Mouse (Mus musculus) hindbrain, embryonic 16.5 days (tissue): ENCODE measurements around the gene Prkag2. TPM values are rescaled to one million over a fixed set of nuclear protein-coding genes. Genes with fewer than 3 reads are reported as not detected.

Source experiments
- ATAC-seq: fragments of 200-750 bp; cut with Nextera tagmentation; 2 replicates; pipeline ENCODE4 v1.8.0; 2017; ENCODE audit warnings: moderate TSS enrichment, moderate library complexity
- H3K27ac ChIP-seq: fragments of 300-500 bp; sonication (generic); 2 replicates; pipeline ENCODE4 v1.5.1; 2014; ENCODE audit warnings: low read depth, mild to moderate bottlenecking, control low read depth, low read length, moderate library complexity
- H3K27me3 ChIP-seq: fragments of 300-500 bp; sonication (generic); replicated peaks from 2 replicates; pipeline ENCODE4 v1.6.1; 2014; ENCODE audit warnings: low read length; ENCODE audit not compliant: control insufficient read depth, insufficient read depth
- H3K36me3 ChIP-seq: fragments of 300-500 bp; sonication (generic); 2 replicates; pipeline ENCODE4 v1.6.1; 2014; ENCODE audit warnings: mild to moderate bottlenecking, low read length, moderate library complexity, mixed read lengths; ENCODE audit not compliant: control insufficient read depth, insufficient read depth
- H3K4me1 ChIP-seq: fragments of 300-500 bp; sonication (generic); 2 replicates; pipeline ENCODE4 v1.6.1; 2014; ENCODE audit warnings: low read depth, low read length; ENCODE audit not compliant: control insufficient read depth, insufficient read depth
- H3K4me2 ChIP-seq: fragments of 300-500 bp; sonication (generic); 2 replicates; pipeline ENCODE4 v1.6.1; 2014; ENCODE audit warnings: mild to moderate bottlenecking, low read length, control low read depth, moderate library complexity
- H3K4me3 ChIP-seq: fragments of 300-500 bp; sonication (generic); 2 replicates; pipeline ENCODE4 v1.5.1; 2014; ENCODE audit warnings: mild to moderate bottlenecking, low read length, control low read depth, moderate library complexity
- H3K9ac ChIP-seq: fragments of 300-500 bp; sonication (generic); 2 replicates; pipeline ENCODE4 v1.6.1; 2014; ENCODE audit warnings: low read depth, mild to moderate bottlenecking, control low read depth, low read length, moderate library complexity
- H3K9me3 ChIP-seq: fragments of 300-500 bp; sonication (generic); 2 replicates; pipeline ENCODE4 v1.6.1; 2014; ENCODE audit warnings: mild to moderate bottlenecking, low read length, moderate library complexity; ENCODE audit not compliant: control insufficient read depth
- WGBS: fragments of 180-500 bp; shearing (Covaris S2); extraction: QIAGEN DNeasy Blood & Tissue Kit; methylation state at CpG from one replicate; pipeline ENCODE4 v1.1.7; 2014; 5-methylcytosine and 5-hydroxymethylcytosine counted together
- polyA plus RNA-seq: library from polyadenylated mRNA; unstranded; fragments of >200 nt; fragmentation: Nextera tagmentation; extraction: Ambion mirVana; gene quantifications from 2 replicates; pipeline ENCODE4 v1.2.1, GENCODE M21; 2015

Prkag2 gene
- polyA plus RNA-seq, 1 experiment from 2014 or later = 111 TPM

- Histone ChIP-seq H3K36me3 (peaks cover 6% of the 10 kb centered on the region), H3K4me1 (peaks cover 18% of the 10 kb centered on the region), H3K27me3 (no peaks in the 10 kb centered on the region), H3K4me3 (no peak overlapping the region), H3K9me3 (no peaks in the 10 kb centered on the region), H3K9ac (no peak overlapping the region), H3K4me2 (no peak overlapping the region), H3K27ac (no peak overlapping the region)
- no peak for ATAC-seq
- WGBS = 88% methylated on average over 4 of the region's 4 CpGs
Measured at GRCm38 (mm10) chr5:24904001-24904400, 196.4 kb downstream of the Prkag2 start.

DNA sequence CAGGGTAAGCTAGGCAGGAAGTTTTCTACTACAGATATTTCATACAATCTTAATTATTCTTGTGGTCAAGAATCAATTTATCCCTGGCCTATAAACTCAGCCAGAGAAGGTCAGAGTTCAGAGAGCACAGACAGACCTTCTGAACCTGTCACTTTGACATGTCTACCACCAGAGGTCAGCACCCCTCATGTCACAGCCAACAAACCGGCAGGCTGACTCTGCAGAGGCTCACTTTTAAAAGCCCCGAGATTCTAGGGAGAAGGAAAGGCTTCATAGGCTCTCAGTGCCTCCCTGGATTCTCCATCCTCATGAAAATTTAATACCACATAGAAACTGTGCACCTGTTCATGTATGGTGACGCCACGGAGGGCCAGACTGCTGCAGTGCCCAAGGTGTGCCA lies 197.6 kb downstream of the Prkag2 start:
- 28% methylated on average over 4 of the region's 4 CpGs for WGBS
- no peak overlapping the region for H3K27ac ChIP-seq
- no peak for ATAC-seq
- H3K4me3 ChIP-seq = no peak overlapping the region
- no peak overlapping the region for H3K4me2 ChIP-seq
- no peaks in the 10 kb centered on the region for H3K9me3 ChIP-seq
- no peak overlapping the region for H3K9ac ChIP-seq
- peaks cover 18% of the 10 kb centered on the region for H3K4me1 ChIP-seq
- H3K36me3 ChIP-seq = peaks cover 6% of the 10 kb centered on the region
- no peaks in the 10 kb centered on the region for H3K27me3 ChIP-seq

GRCm38 (mm10) chr5:24895606-24896005 lies 204.8 kb downstream of the Prkag2 start:
- H3K9ac ChIP-seq = no peak overlapping the region
- no peak for ATAC-seq
- H3K9me3 ChIP-seq = no peaks in the 10 kb centered on the region
- no peak overlapping the region for H3K4me3 ChIP-seq
- no peaks in the 10 kb centered on the region for H3K4me1 ChIP-seq
- H3K36me3 ChIP-seq = no peaks in the 10 kb centered on the region; the same call in 1 of the 2 replicates
- H3K4me2 ChIP-seq = no peak overlapping the region
- H3K27me3 ChIP-seq = no peaks in the 10 kb centered on the region
- WGBS = 94% methylated on average over 4 of the region's 4 CpGs
- no peak overlapping the region for H3K27ac ChIP-seq

DNA sequence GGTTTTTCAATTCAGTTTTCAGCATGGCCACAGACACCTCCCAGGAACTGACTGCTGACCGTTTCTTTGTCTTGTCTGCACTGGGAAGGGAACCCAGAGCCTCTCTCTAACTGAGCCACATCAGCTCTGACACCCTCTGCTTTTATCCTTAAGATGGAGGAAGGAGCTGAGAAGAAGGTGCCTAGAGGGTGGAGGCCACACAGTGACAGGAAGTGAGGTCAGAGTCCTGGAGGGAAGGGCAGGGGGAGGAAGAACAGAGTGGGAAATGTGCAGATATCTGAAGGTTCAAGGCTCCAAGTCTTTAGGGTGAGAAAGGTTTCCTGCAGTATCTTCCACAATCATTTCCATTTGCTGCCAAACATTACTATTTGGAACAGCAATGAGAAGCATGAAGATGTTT lies 205.6 kb downstream of the Prkag2 start:
- H3K4me2 ChIP-seq = no peak overlapping the region
- H3K4me3 ChIP-seq = no peak overlapping the region
- H3K36me3 ChIP-seq = no peaks in the 10 kb centered on the region
- H3K27ac ChIP-seq = no peak overlapping the region
- no peaks in the 10 kb centered on the region for H3K27me3 ChIP-seq
- no peak for ATAC-seq
- no peak overlapping the region for H3K9ac ChIP-seq
- H3K9me3 ChIP-seq = no peaks in the 10 kb centered on the region
- no peaks in the 10 kb centered on the region for H3K4me1 ChIP-seq
- 80% methylated on average over 1 of the region's 1 CpGs for WGBS

DNA sequence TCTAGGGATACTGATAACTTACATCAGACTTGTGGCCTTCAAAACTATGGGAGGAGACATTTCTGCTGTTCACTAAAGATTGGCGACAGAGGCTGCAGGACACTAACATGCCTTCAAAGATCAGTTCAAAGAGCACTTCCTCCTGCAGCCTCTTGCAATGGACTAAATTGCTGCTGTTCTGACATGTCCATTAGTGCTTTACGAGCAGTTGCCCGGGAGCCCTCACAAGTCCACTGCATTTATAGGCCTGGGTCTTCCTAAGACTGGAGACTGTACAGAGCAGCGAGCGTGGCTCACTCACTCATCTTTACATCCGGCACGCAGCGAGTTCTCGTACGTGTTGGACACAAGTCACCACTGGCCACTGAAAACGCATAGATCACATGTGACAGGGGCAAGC lies 208.0 kb downstream of the Prkag2 start:
- no peak for ATAC-seq
- peaks cover under 1% of the 10 kb centered on the region; the same call in 1 of the 2 replicates for H3K36me3 ChIP-seq
- 91% methylated on average over 11 of the region's 11 CpGs for WGBS
- no peak overlapping the region for H3K4me2 ChIP-seq
- no peak overlapping the region for H3K27ac ChIP-seq
- no peaks in the 10 kb centered on the region for H3K4me1 ChIP-seq
- H3K4me3 ChIP-seq = no peak overlapping the region
- H3K9ac ChIP-seq = no peak overlapping the region
- H3K27me3 ChIP-seq = no peaks in the 10 kb centered on the region
- no peaks in the 10 kb centered on the region for H3K9me3 ChIP-seq

- Histone ChIP-seq H3K9ac (no peak overlapping the region), H3K4me1 (no peaks in the 10 kb centered on the region), H3K4me3 (no peak overlapping the region), H3K27ac (no peak overlapping the region), H3K27me3 (no peaks in the 10 kb centered on the region), H3K9me3 (no peaks in the 10 kb centered on the region), H3K4me2 (no peak overlapping the region), H3K36me3 (peaks cover 19% of the 10 kb centered on the region)
- ATAC-seq = no peak
- WGBS = 65% methylated on average over 9 of the region's 9 CpGs
Measured at GRCm38 (mm10) chr5:24889860-24890259, 210.6 kb downstream of the Prkag2 start.

DNA sequence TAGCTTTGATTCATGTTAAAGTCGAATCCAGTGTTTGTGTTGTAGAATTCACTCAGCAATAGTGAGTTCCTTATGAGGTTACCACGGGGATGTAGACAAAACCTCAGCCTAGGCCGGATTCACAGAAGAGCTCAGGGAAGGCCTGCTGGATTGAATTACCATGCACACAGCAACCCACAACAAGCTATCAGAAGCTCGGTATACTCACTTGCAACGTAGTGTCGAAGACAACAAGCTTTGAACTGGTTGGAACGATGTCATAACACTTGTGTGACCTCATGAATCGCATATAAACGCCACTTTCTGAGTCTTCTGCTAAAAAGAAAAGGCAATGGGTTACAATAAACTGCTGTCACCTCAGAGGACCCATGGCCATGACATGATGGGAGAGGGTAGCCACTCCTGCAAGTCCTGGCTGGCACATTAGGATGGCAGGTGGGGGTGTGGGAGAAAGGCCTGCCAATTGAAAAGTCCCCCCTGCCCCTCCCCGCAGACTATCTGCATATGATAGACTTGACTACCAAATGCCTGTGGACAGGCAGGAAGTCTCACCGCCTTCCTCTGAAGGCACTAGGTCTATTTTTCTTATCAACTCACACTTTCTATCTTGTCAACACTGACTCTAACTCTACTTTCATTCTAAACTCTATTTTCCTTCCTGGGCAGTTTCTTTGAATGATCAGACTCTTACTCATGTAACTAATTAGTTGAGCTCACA lies 211.4 kb downstream of the Prkag2 start:
- H3K36me3 ChIP-seq = peaks cover 20% of the 10 kb centered on the region
- H3K4me3 ChIP-seq = no peak overlapping the region
- H3K9ac ChIP-seq = no peak overlapping the region
- 87% methylated on average over 11 of the region's 11 CpGs for WGBS
- H3K4me1 ChIP-seq = no peaks in the 10 kb centered on the region
- no peak overlapping the region for H3K27ac ChIP-seq
- no peaks in the 10 kb centered on the region for H3K9me3 ChIP-seq
- no peak for ATAC-seq
- H3K27me3 ChIP-seq = no peaks in the 10 kb centered on the region
- H3K4me2 ChIP-seq = no peak overlapping the region

DNA sequence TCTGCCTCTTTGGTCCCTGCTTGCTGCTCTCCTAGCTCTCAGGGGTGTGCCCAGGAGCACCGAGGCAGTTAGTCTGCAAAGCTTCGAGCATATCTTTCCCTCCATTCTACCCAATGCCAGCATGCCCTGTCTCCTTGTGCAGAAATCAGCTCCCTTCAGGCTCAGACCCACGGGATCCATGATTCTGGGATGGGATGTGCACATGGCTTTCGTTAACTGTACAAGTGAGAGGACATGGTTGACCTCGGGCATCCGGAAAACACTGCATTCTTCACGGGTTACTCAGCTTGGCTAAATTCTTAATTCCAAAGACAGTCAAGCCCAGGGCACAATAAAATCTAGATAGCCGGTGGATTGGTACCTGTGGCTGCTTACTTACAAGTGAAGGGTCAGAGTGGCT lies 213.2 kb downstream of the Prkag2 start:
- 86% methylated on average over 8 of the region's 8 CpGs for WGBS
- H3K9ac ChIP-seq = no peak overlapping the region
- H3K4me1 ChIP-seq = no peaks in the 10 kb centered on the region
- peaks cover 24% of the 10 kb centered on the region for H3K36me3 ChIP-seq
- no peak overlapping the region for H3K4me2 ChIP-seq
- H3K27me3 ChIP-seq = no peaks in the 10 kb centered on the region
- ATAC-seq = no peak
- H3K9me3 ChIP-seq = no peaks in the 10 kb centered on the region
- no peak overlapping the region for H3K4me3 ChIP-seq
- H3K27ac ChIP-seq = no peak overlapping the region

DNA sequence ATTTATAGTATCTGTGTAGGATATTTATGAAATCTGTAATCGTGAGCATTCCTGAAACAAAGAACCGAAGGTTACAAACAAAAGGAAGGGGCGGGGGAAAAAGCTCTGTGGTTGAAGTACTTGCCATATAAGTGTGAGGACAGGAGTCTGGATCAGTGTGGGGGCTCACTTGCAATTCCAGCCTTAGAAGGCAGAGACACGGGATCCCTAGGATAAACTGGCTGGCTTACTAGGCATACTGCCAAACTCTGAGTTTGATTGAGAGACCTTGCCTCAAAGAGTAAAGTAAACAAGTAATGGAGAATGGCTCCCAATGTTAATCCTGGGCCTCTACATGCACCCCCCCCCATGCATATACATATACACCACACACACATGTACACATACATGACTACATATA lies 221.7 kb downstream of the Prkag2 start:
- no peak for ATAC-seq
- 80% methylated on average over 4 of the region's 4 CpGs for WGBS
- no peak overlapping the region for H3K9ac ChIP-seq
- H3K27ac ChIP-seq = no peak overlapping the region
- no peaks in the 10 kb centered on the region for H3K27me3 ChIP-seq
- H3K4me1 ChIP-seq = no peaks in the 10 kb centered on the region
- H3K4me2 ChIP-seq = no peak overlapping the region
- H3K36me3 ChIP-seq = peaks cover 18% of the 10 kb centered on the region
- H3K4me3 ChIP-seq = no peak overlapping the region
- H3K9me3 ChIP-seq = no peaks in the 10 kb centered on the region
